Mouse (Mus musculus) adrenal gland, postnatal 36 days (tissue): ENCODE measurements around the gene Prss22. TPM values are rescaled to one million over a fixed set of nuclear protein-coding genes. Genes with fewer than 3 reads are reported as not detected.
A peak's percentile ranks its signal among the peaks of the same experiment; 100 is the strongest.
"Not testable (repeated sequence)": the region's sequence is repeated elsewhere in the genome, so short reads cannot be mapped to it uniquely, and the experiment has no call there.

Experiments used
- DNase-seq, 2 experiments: peaks; one replicate each; pipeline ENCODE4 v3.0.0; 2021; ENCODE audit warnings: mixed read lengths in 1 of 2
- total RNA-seq, 2 experiments: library from RNA; stranded (reverse); gene quantifications; 2 replicates each; pipeline ENCODE4 v1.2.3; 2021

Gene Prss22
- total RNA-seq, 2 experiments from 2014 or later: not detected

GRCm38 (mm10) chr17:23995421-23995820 is 2.5 kb downstream of the Prss22 start:
- DNase-seq: no peak

- DNase-seq: no peak
These were observed 3.2 kb downstream of the Prss22 start for GRCm38 (mm10) chr17:23994667-23995066.

- peak; percentile 94 to 95 for DNase-seq
These were observed 4.1 kb downstream of the Prss22 start for GRCm38 (mm10) chr17:23993559-23994428.

- DNase-seq: no peak
These were observed 4.9 kb downstream of the Prss22 start for GRCm38 (mm10) chr17:23992789-23993553.

- DNase-seq: no peak
These were observed 8.1 kb downstream of the Prss22 start for GRCm38 (mm10) chr17:23989802-23990201.

GRCm38 (mm10) chr17:23984989-23985388 is 12.9 kb downstream of the Prss22 start:
- DNase-seq: peak; percentile 41 to 58

- no peak for DNase-seq
These were observed 15.0 kb downstream of the Prss22 start for GRCm38 (mm10) chr17:23982912-23983311.

GRCm38 (mm10) chr17:23980297-23980909 is 17.5 kb downstream of the Prss22 start, which contains the start of gene Prss30:
Gene Prss30 (minus strand): TSS chr17:23980566.
- DNase-seq: no peak

- DNase-seq: no peak
These were observed 18.4 kb downstream of the Prss22 start for GRCm38 (mm10) chr17:23979471-23979870.

GRCm38 (mm10) chr17:23976665-23977064 is 21.2 kb downstream of the Prss22 start:
- no peak for DNase-seq

- DNase-seq: peak in 1 of 2 experiments; percentile 37
These were observed 26.6 kb downstream of the Prss22 start for GRCm38 (mm10) chr17:23971315-23971714.

GRCm38 (mm10) chr17:23969231-23969630 is 28.7 kb downstream of the Prss22 start:
- DNase-seq: peak; percentile 84 to 86

- peak in 1 of 2 experiments; percentile 22 for DNase-seq
These were observed 29.1 kb downstream of the Prss22 start for GRCm38 (mm10) chr17:23968780-23969179.

GRCm38 (mm10) chr17:23966658-23967401 is 31.1 kb downstream of the Prss22 start:
- DNase-seq: no peak

- no peak for DNase-seq
These were observed 32.0 kb downstream of the Prss22 start for GRCm38 (mm10) chr17:23965805-23966425.

- DNase-seq: no peak
These were observed 36.3 kb downstream of the Prss22 start for GRCm38 (mm10) chr17:23961573-23962122.

- DNase-seq: peak; percentile 76 to 80
These were observed 37.7 kb downstream of the Prss22 start for GRCm38 (mm10) chr17:23960084-23960738.

- DNase-seq: no peak
These were observed 42.7 kb downstream of the Prss22 start, which contains the start of gene Sbpl for GRCm38 (mm10) chr17:23955174-23955573. Gene Sbpl (minus strand): TSS chr17:23955274.

- DNase-seq: not testable (repeated sequence)
These were observed 47.1 kb downstream of the Prss22 start for GRCm38 (mm10) chr17:23950828-23951227.

- no peak for DNase-seq
These were observed 48.8 kb downstream of the Prss22 start for GRCm38 (mm10) chr17:23949068-23949467.
